Mouse (Mus musculus) megakaryocyte, embryonic 14.5 days (primary cell): ENCODE results near the gene Prr9. TPM values are rescaled to one million over a fixed set of nuclear protein-coding genes. Genes with fewer than 3 reads are reported as not detected.

Source experiments
- H3K27me3 ChIP-seq: replicated peaks from 2 replicates; pipeline ENCODE3; 2012; ENCODE audit warnings: inconsistent platforms
- H3K36me3 ChIP-seq: replicated peaks from 2 replicates; pipeline ENCODE3; 2012; ENCODE audit warnings: low read length, inconsistent platforms, mixed read lengths
- H3K4me1 ChIP-seq: 2 replicates; pipeline ENCODE4 v1.6.1; 2012; ENCODE audit warnings: inconsistent platforms
- H3K4me3 ChIP-seq: replicated peaks from 2 replicates; pipeline ENCODE3; 2012; ENCODE audit warnings: moderate library complexity, mild to moderate bottlenecking, inconsistent platforms
- H3K9me3 ChIP-seq: 2 replicates; pipeline ENCODE4 v1.6.1; 2012; ENCODE audit warnings: inconsistent platforms
- FLI1 ChIP-seq: IDR thresholded peaks from 2 replicates; pipeline ENCODE4 v1.6.1; 2012; ENCODE audit warnings: low read length, inconsistent platforms, mixed read lengths
- GATA1 ChIP-seq: IDR thresholded peaks from 3 replicates; pipeline ENCODE4 v1.6.1; 2012; ENCODE audit warnings: mixed read lengths, low read length, inconsistent platforms, borderline replicate concordance
- polyA plus RNA-seq: library from polyadenylated mRNA; stranded (reverse); fragments of >175 nt; gene quantifications from 2 replicates; pipeline ENCODE4 v1.2.3, GENCODE M21; 2012; ENCODE audit warnings: low replicate concordance; ENCODE audit not compliant: insufficient read depth

Prr9 gene
- not detected in 2 replicates for polyA plus RNA-seq

DNA sequence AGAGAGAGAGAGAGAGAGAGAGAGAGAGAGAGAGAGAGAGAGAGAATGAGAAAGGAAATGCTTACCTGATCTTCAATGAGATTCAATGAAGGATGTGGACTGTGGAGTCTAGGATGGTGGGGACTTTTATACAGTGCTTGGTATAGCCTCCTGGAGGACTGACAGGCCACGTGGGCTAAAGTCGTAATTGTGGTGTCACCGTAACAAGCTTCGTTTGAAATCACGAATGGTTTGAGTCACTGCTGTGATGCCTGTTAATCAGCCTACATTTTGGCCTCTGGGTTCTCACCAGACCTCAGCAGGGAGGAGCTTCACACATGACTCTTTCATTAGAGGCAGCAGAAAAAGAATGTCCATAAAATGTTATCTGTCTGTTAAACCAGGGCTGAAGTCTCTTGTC lies at the start of gene Prr9:
Gene Prr9 (minus strand): TSS at position 101 of the 400 bp plus-strand sequence.
- TF ChIP-seq GATA1 (no peak), FLI1 (no peak)
- Histone ChIP-seq H3K36me3 (no peaks in the 10 kb centered on the region), H3K4me3 (no peak within 1 kb of the TSS), H3K27me3 (no peaks in the 10 kb centered on the region), H3K4me1 (no peaks in the 10 kb centered on the region), H3K9me3 (0 out of 2 replicates have a peak, but pooled peaks cover 2% of the 10 kb centered on the region)

DNA sequence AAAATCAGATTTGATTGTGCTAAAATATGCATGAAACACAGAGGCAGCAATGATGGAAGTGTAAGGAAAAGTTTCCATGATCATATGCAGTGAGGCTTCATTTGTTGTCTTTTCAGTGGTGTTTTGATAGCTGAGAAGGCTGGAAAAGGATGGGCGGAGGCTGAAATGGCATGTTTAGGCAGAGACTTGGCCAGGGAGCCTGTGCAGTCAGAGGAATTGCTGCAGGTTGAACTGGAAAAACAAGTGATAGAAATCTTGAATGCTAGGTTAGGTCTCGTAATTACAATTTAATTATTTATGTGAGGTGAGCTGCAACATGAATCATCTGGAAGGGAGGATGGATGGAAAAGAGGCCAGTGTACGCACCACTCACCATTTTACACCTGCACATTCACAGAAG lies 46.1 kb upstream of the Prr9 start:
- no peaks in the 10 kb centered on the region for H3K9me3 ChIP-seq
- no peak overlapping the region for H3K4me3 ChIP-seq
- H3K27me3 ChIP-seq, result no peaks in the 10 kb centered on the region
- no peak for TF ChIP-seq GATA1
- no peak for TF ChIP-seq FLI1
- no peaks in the 10 kb centered on the region for H3K4me1 ChIP-seq
- H3K36me3 ChIP-seq, result no peaks in the 10 kb centered on the region

DNA sequence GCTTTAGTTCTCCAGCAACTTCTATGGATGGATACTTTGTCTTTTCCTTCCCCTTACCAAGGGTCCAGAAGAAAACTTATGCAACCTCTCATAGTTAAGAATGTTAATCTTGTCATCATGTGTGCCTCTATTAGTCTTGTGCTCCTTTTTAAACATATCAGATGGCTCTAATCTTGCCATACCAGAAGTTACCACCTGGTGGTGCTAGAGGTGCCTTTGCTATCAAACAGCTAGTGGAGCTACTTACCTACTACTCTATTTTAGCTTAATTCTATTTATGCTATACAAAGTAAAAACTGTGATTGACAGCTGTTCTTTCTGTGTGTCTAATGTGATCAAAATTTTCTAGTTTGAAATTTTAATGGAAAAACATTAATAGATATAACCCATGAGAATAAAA lies 29.6 kb upstream of the Prr9 start:
- Histone ChIP-seq H3K36me3 (no peaks in the 10 kb centered on the region), H3K27me3 (no peaks in the 10 kb centered on the region), H3K4me1 (peaks cover 8% of the 10 kb centered on the region; the same call in 1 of the 2 replicates), H3K9me3 (no peaks in the 10 kb centered on the region), H3K4me3 (no peak overlapping the region)
- TF ChIP-seq GATA1 (no peak), FLI1 (no peak)

DNA sequence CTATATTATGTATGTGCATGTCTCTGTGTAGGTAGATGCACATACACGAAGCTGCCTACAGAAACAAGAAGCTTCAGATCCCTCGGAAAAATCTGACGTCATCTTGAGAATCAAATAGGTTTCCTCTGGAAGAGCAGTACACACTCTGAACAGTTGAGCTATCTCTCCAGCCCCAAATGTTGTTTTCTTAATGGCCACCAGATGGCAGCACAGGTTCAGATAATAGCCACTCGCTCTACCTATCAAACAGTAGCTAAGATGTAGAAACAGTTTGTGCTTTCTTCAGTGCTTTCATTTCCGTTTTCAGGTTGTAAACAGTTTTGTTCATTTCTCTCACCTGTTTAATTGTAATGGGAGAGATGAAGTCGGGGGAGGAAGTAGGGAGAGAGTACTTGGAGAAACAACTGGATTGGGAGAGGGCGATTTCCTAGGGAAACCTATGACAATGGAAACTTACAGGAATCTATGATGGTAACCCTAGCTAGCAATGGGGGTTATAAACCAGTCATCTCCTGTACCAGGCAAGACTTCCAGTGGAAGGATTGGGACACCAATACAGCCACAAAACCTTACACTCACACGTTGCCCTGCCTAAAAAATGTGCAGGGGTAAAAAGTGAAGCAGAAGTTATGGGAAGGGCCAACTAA lies 27.0 kb upstream of the Prr9 start:
- Histone ChIP-seq H3K4me1 (peaks cover 8% of the 10 kb centered on the region; the same call in 1 of the 2 replicates), H3K27me3 (no peaks in the 10 kb centered on the region), H3K9me3 (no peaks in the 10 kb centered on the region), H3K36me3 (no peaks in the 10 kb centered on the region), H3K4me3 (no peak overlapping the region)
- TF ChIP-seq GATA1 (no peak), FLI1 (no peak)

DNA sequence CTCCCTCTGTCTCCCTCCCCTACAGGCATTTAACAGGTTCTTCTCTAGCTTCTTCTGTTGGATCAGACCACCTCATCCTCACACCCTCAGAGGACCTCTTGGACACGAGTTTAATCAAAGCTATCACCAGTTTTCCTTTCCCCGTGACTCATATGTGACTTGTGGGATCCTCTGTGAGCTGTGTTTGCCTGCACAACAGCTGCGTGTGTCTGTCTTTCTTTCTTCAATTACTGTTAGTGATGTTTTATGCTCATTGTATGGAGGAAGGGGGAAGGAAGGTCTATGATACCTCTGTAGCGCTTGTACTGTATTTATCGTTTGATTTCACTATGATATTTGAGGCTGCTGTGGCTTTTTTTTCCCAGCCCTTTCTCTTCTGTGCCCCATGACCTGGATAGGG lies 24.2 kb upstream of the Prr9 start:
- no peak for TF ChIP-seq GATA1
- TF ChIP-seq FLI1, result no peak
- Histone ChIP-seq H3K27me3 (no peaks in the 10 kb centered on the region), H3K4me1 (no peaks in the 10 kb centered on the region), H3K9me3 (no peaks in the 10 kb centered on the region), H3K4me3 (no peak overlapping the region), H3K36me3 (no peaks in the 10 kb centered on the region)

DNA sequence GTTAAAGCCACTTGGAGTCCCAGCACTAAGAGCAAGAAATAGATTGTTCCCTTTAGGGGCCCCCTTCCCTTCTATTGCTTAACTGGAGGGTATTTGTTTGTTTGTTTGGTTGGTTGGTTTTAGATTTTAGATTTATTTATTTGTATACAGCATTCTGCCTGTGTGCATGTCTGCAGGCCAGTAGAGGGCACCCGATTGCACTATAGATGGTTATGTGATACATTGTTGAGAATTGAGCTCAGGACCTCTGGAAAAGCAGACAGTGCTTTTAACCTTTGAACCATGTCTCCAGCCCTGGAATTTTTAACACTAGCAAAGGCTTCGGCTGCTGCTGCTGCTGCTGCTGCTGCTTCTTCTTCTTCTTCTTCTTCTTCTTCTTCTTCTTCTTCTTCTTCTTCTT lies 23.7 kb upstream of the Prr9 start:
- Histone ChIP-seq H3K36me3 (no peaks in the 10 kb centered on the region), H3K4me3 (no peak overlapping the region), H3K4me1 (no peaks in the 10 kb centered on the region), H3K27me3 (no peaks in the 10 kb centered on the region), H3K9me3 (no peaks in the 10 kb centered on the region)
- TF ChIP-seq FLI1, result no peak
- TF ChIP-seq GATA1, result no peak

DNA sequence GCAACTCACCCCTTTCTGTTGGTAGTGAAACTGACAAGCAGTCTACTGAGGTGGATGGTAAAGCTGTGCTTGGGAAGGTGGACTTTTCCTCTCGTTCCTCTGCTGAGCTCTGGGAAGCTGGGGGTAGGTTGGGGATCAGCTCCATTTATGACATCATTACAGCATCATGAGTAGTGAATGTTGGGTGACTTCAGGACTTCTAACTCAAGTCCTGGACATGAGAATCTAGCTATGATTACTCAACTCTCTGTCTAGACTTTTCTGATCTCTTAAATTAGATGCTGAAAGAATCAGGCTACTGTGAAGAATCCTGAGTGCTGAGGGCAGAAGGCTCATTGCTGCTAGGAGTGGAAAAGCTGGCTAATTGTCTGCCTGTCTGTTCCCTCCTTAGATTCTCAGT lies 18.9 kb upstream of the Prr9 start, which contains the start of gene Lelp1:
Gene Lelp1 (minus strand): TSS at position 101 of the 400 bp plus-strand sequence.
- Histone ChIP-seq H3K9me3 (no peaks in the 10 kb centered on the region; the same call in 1 of the 2 replicates), H3K4me3 (no peak within 1 kb of the TSS), H3K27me3 (no peaks in the 10 kb centered on the region), H3K36me3 (no peaks in the 10 kb centered on the region), H3K4me1 (no peaks in the 10 kb centered on the region)
- TF ChIP-seq GATA1, result no peak
- TF ChIP-seq FLI1, result no peak

DNA sequence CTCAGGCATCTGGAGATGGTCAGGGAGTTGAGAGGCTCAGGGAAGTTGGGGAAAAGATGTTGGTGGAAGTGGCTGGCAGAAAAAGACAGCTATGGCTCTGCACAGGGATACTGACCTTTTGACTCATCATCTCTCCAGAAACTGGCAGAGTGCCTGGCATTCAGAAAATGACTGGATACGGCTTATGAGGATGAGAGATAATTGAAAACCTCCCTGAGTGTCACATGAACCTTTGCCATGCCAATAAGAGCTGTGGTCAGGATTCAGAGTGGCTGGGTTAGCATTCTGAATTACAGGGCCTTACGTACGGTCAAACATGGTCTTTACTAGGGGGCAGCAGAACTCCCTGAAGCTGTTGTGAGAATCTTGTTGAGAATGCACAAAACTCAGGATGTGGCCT lies 2.8 kb downstream of the Prr9 start:
- Histone ChIP-seq H3K9me3 (0 out of 2 replicates have a peak, but pooled peaks cover 2% of the 10 kb centered on the region), H3K27me3 (no peaks in the 10 kb centered on the region), H3K4me1 (no peaks in the 10 kb centered on the region), H3K36me3 (no peaks in the 10 kb centered on the region), H3K4me3 (no peak overlapping the region)
- TF ChIP-seq FLI1, result no peak
- no peak for TF ChIP-seq GATA1

DNA sequence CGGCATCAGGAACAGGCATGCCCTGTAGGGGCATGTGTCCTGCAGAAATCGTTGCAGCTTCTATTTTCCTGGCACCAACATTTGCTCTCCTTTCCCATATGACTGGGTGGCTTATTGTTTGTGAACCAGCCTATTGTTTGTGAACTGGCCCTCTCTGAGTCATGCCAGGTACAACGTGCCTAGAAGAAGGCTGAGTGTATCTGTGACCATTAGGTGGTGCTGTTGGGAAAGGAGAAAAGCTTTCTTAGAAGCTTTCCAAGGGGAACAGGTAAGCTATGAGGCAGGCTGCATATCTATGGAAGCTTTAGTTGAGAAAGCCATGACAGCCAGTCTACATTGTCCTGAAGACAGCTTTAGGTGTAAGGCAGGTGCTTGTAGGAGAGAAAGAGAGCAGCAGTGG lies 5.8 kb downstream of the Prr9 start:
- Histone ChIP-seq H3K9me3 (0 out of 2 replicates have a peak, but pooled peaks cover 1% of the 10 kb centered on the region), H3K36me3 (no peaks in the 10 kb centered on the region), H3K4me1 (no peaks in the 10 kb centered on the region), H3K4me3 (no peak overlapping the region), H3K27me3 (no peaks in the 10 kb centered on the region)
- TF ChIP-seq FLI1 (no peak), GATA1 (no peak)

DNA sequence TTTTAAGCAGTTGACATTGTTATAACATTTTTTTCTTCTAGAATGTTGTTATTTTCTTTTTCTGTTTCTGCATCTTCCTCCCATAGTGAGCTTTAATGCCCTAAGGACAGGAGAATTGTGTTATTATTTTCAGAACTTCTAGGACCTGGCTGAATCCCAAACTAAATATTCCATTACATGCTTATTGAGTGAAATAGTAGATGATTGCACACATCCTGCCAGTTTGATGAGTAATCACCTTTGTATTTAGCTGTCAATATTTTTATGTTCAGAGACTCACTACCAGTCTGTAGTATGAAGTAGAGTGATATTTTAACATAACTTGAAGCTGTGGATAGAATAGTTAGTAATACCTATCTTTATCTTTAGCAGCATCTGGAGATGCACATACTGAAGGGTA lies 12.2 kb downstream of the Prr9 start:
- TF ChIP-seq FLI1 (no peak), GATA1 (no peak)

More for the DNA sequence above, 12.2 kb downstream of the Prr9 start:
- Histone ChIP-seq H3K4me1 (no peaks in the 10 kb centered on the region), H3K27me3 (no peaks in the 10 kb centered on the region), H3K36me3 (no peaks in the 10 kb centered on the region), H3K9me3 (no peaks in the 10 kb centered on the region), H3K4me3 (no peak overlapping the region)
